Mouse (Mus musculus) heart, embryonic 12.5 days (tissue): ENCODE results near the gene Adgrg1. TPM values are rescaled to one million over a fixed set of nuclear protein-coding genes. Genes with fewer than 3 reads are reported as not detected.

ENCODE experiments used
- ATAC-seq: fragments of 200-750 bp; cut with Nextera tagmentation; 2 replicates; pipeline ENCODE4 v1.8.0; 2017; ENCODE audit warnings: moderate TSS enrichment, moderate library complexity; ENCODE audit not compliant: insufficient number of reproducible peaks, low FRiP score
- H3K27ac ChIP-seq: fragments of 300-500 bp; sonication (generic); 2 replicates; pipeline ENCODE4 v1.5.1; 2016; ENCODE audit warnings: mild to moderate bottlenecking, moderate library complexity; ENCODE audit not compliant: poor library complexity, severe bottlenecking
- H3K27me3 ChIP-seq: fragments of 300-500 bp; sonication (generic); replicated peaks from 2 replicates; pipeline ENCODE4 v1.6.1; 2016; ENCODE audit warnings: mild to moderate bottlenecking, moderate library complexity
- H3K36me3 ChIP-seq: fragments of 300-500 bp; sonication (generic); 2 replicates; pipeline ENCODE4 v1.6.1; 2016; ENCODE audit warnings: mild to moderate bottlenecking, moderate library complexity
- H3K4me1 ChIP-seq: fragments of 300-500 bp; sonication (generic); replicated peaks from 2 replicates; pipeline ENCODE4 v1.6.1; 2016; ENCODE audit warnings: mild to moderate bottlenecking
- H3K4me2 ChIP-seq: fragments of 300-500 bp; sonication (generic); 2 replicates; pipeline ENCODE4 v1.6.1; 2016; ENCODE audit warnings: mild to moderate bottlenecking, moderate library complexity
- H3K4me3 ChIP-seq: fragments of 300-500 bp; sonication (generic); 2 replicates; pipeline ENCODE4 v1.5.1; 2016; ENCODE audit warnings: mild to moderate bottlenecking
- H3K9ac ChIP-seq: fragments of 300-500 bp; sonication (generic); 2 replicates; pipeline ENCODE4 v1.6.1; 2016; ENCODE audit warnings: mild to moderate bottlenecking, moderate library complexity
- H3K9me3 ChIP-seq: fragments of 300-500 bp; sonication (generic); replicated peaks from 2 replicates; pipeline ENCODE4 v1.6.1; 2016; ENCODE audit warnings: mild to moderate bottlenecking, moderate library complexity
- WGBS: fragments of 180-500 bp; shearing (Covaris S2); methylation state at CpG from one replicate; pipeline ENCODE4 v1.1.7; 2016; 5-methylcytosine and 5-hydroxymethylcytosine counted together
- polyA plus RNA-seq: library from polyadenylated mRNA; unstranded; fragments of >200 nt; fragmentation: Nextera tagmentation; extraction: Ambion mirVana; gene quantifications from 2 replicates; pipeline ENCODE4 v1.2.1, GENCODE M21; 2016

Adgrg1 gene
- polyA plus RNA-seq, 1 experiment from 2014 or later = 6.0 TPM

GRCm38 (mm10) chr8:94976651-94977417, 2.3 kb downstream of the Adgrg1 start:
- peak overlapping the region; percentile 57 for H3K4me2 ChIP-seq
- H3K4me3 ChIP-seq = peak overlapping the region; percentile 10
- H3K27me3 ChIP-seq = peaks cover 57% of the 10 kb centered on the region
- no peak for ATAC-seq
- no peaks in the 10 kb centered on the region for H3K9me3 ChIP-seq
- peaks cover 25% of the 10 kb centered on the region for H3K4me1 ChIP-seq
- H3K36me3 ChIP-seq = no peaks in the 10 kb centered on the region
- 20% methylated on average over 17 of the region's 17 CpGs for WGBS
- H3K9ac ChIP-seq = peak overlapping the region; percentile 34
- no peak overlapping the region for H3K27ac ChIP-seq

GRCm38 (mm10) chr8:94978131-94978530, 3.6 kb downstream of the Adgrg1 start:
- no peak for ATAC-seq
- Histone ChIP-seq H3K4me1 (peaks cover 31% of the 10 kb centered on the region), H3K9me3 (no peaks in the 10 kb centered on the region), H3K27ac (no peak overlapping the region), H3K36me3 (no peaks in the 10 kb centered on the region), H3K27me3 (peaks cover 53% of the 10 kb centered on the region), H3K9ac (no peak overlapping the region), H3K4me2 (no peak overlapping the region; the same call in 1 of the 2 replicates), H3K4me3 (no peak overlapping the region)
- WGBS = 45% methylated on average over 9 of the region's 9 CpGs

GRCm38 (mm10) chr8:94978593-94979319, 4.2 kb downstream of the Adgrg1 start:
- H3K4me2 ChIP-seq = no peak overlapping the region
- 64% methylated on average over 13 of the region's 13 CpGs for WGBS
- ATAC-seq = no peak
- no peak overlapping the region for H3K9ac ChIP-seq
- peaks cover 48% of the 10 kb centered on the region for H3K27me3 ChIP-seq
- no peaks in the 10 kb centered on the region for H3K36me3 ChIP-seq
- no peak overlapping the region for H3K27ac ChIP-seq
- H3K9me3 ChIP-seq = no peaks in the 10 kb centered on the region
- H3K4me3 ChIP-seq = no peak overlapping the region
- peaks cover 37% of the 10 kb centered on the region for H3K4me1 ChIP-seq

- ATAC-seq = no peak
- no peak overlapping the region for H3K27ac ChIP-seq
- peaks cover 52% of the 10 kb centered on the region for H3K4me1 ChIP-seq
- 85% methylated on average over 5 of the region's 5 CpGs for WGBS
- no peak overlapping the region for H3K9ac ChIP-seq
- H3K4me2 ChIP-seq = no peak overlapping the region
- no peaks in the 10 kb centered on the region for H3K9me3 ChIP-seq
- H3K36me3 ChIP-seq = no peaks in the 10 kb centered on the region
- H3K27me3 ChIP-seq = peaks cover 40% of the 10 kb centered on the region
- H3K4me3 ChIP-seq = no peak overlapping the region
Observed at GRCm38 (mm10) chr8:94980176-94980575, 5.6 kb downstream of the Adgrg1 start.

- no peaks in the 10 kb centered on the region for H3K9me3 ChIP-seq
- H3K27ac ChIP-seq = no peak overlapping the region
- no peaks in the 10 kb centered on the region for H3K36me3 ChIP-seq
- WGBS = 46% methylated on average over 8 of the region's 8 CpGs
- peaks cover 54% of the 10 kb centered on the region for H3K4me1 ChIP-seq
- no peak for ATAC-seq
- peaks cover 33% of the 10 kb centered on the region for H3K27me3 ChIP-seq
- H3K9ac ChIP-seq = no peak overlapping the region
- no peak overlapping the region for H3K4me2 ChIP-seq
- H3K4me3 ChIP-seq = no peak overlapping the region
Observed at GRCm38 (mm10) chr8:94980976-94981375, 6.4 kb downstream of the Adgrg1 start.

- no peaks in the 10 kb centered on the region for H3K36me3 ChIP-seq
- H3K9me3 ChIP-seq = no peaks in the 10 kb centered on the region
- no peak overlapping the region for H3K9ac ChIP-seq
- ATAC-seq = no peak
- peaks cover 26% of the 10 kb centered on the region for H3K27me3 ChIP-seq
- WGBS = 76% methylated on average over 7 of the region's 7 CpGs
- no peak overlapping the region for H3K4me3 ChIP-seq
- no peak overlapping the region for H3K4me2 ChIP-seq
- peaks cover 57% of the 10 kb centered on the region for H3K4me1 ChIP-seq
- H3K27ac ChIP-seq = no peak overlapping the region
Observed at GRCm38 (mm10) chr8:94981848-94982247, 7.3 kb downstream of the Adgrg1 start.

GRCm38 (mm10) chr8:94983146-94983545, 8.6 kb downstream of the Adgrg1 start:
- H3K4me2 ChIP-seq = no peak overlapping the region
- H3K4me3 ChIP-seq = no peak overlapping the region
- H3K27me3 ChIP-seq = peaks cover 15% of the 10 kb centered on the region
- H3K9ac ChIP-seq = no peak overlapping the region
- no peaks in the 10 kb centered on the region for H3K36me3 ChIP-seq
- H3K27ac ChIP-seq = no peak overlapping the region
- peaks cover 52% of the 10 kb centered on the region for H3K4me1 ChIP-seq
- no peak for ATAC-seq
- no peaks in the 10 kb centered on the region for H3K9me3 ChIP-seq
- 19% methylated on average over 5 of the region's 5 CpGs for WGBS

- H3K27ac ChIP-seq = no peak overlapping the region
- ATAC-seq = peak; percentile 88
- peaks cover 7% of the 10 kb centered on the region for H3K27me3 ChIP-seq
- peak overlapping the region; percentile 43 for H3K4me2 ChIP-seq
- no peaks in the 10 kb centered on the region for H3K9me3 ChIP-seq
- H3K9ac ChIP-seq = no peak overlapping the region
- H3K4me1 ChIP-seq = peaks cover 49% of the 10 kb centered on the region
- 22% methylated on average over 10 of the region's 10 CpGs for whole genome bisulfite sequencing
- no peaks in the 10 kb centered on the region for H3K36me3 ChIP-seq
- H3K4me3 ChIP-seq = peak overlapping the region; percentile 13; the same call in 1 of the 2 replicates
Observed at GRCm38 (mm10) chr8:94983881-94984516, 9.4 kb downstream of the Adgrg1 start.

- no peak overlapping the region for H3K27ac ChIP-seq
- H3K4me2 ChIP-seq = peak overlapping the region; percentile 43
- H3K4me3 ChIP-seq = peak overlapping the region; percentile 13; the same call in 1 of the 2 replicates
- ATAC-seq = peak; percentile 46; the same call in 1 of the 2 replicates
- H3K4me1 ChIP-seq = peaks cover 49% of the 10 kb centered on the region
- H3K27me3 ChIP-seq = 0 out of 2 replicates have a peak, but pooled peaks cover 4% of the 10 kb centered on the region
- no peaks in the 10 kb centered on the region for H3K9me3 ChIP-seq
- H3K36me3 ChIP-seq = no peaks in the 10 kb centered on the region
- H3K9ac ChIP-seq = no peak overlapping the region
- 70% methylated on average over 6 of the region's 6 CpGs for WGBS
Observed at GRCm38 (mm10) chr8:94985023-94985422, 10.5 kb downstream of the Adgrg1 start.

- 53% methylated on average over 5 of the region's 5 CpGs for WGBS
- Histone ChIP-seq H3K27me3 (no peaks in the 10 kb centered on the region), H3K4me2 (peak overlapping the region; percentile 1; the same call in 1 of the 2 replicates), H3K4me1 (peaks cover 49% of the 10 kb centered on the region), H3K9me3 (no peaks in the 10 kb centered on the region), H3K9ac (no peak overlapping the region), H3K36me3 (no peaks in the 10 kb centered on the region), H3K27ac (no peak overlapping the region), H3K4me3 (no peak overlapping the region)
- ATAC-seq = no peak
Observed at GRCm38 (mm10) chr8:94986676-94987075, 12.1 kb downstream of the Adgrg1 start.

GRCm38 (mm10) chr8:94987553-94987952, 13.0 kb downstream of the Adgrg1 start:
- no peak overlapping the region for H3K27ac ChIP-seq
- no peaks in the 10 kb centered on the region for H3K36me3 ChIP-seq
- no peak overlapping the region for H3K4me3 ChIP-seq
- no peak overlapping the region for H3K9ac ChIP-seq
- no peaks in the 10 kb centered on the region for H3K27me3 ChIP-seq
- peaks cover 56% of the 10 kb centered on the region for H3K4me1 ChIP-seq
- no peak for ATAC-seq
- H3K4me2 ChIP-seq = no peak overlapping the region
- 39% methylated on average over 7 of the region's 7 CpGs for WGBS
- H3K9me3 ChIP-seq = no peaks in the 10 kb centered on the region
